Mouse (Mus musculus) embryo, embryonic 11.5 days (tissue): ENCODE results near the gene Echdc3.

Experiments
- DNase-seq: peaks from one replicate; pipeline ENCODE4 v3.0.0-alpha.2; 2012; ENCODE audit warnings: low read depth, low spot score

Gene Echdc3

GRCm38 (mm10) chr2:6168560-6168959 lies 44.3 kb downstream of the Echdc3 start:
- no peak for DNase-seq

GRCm38 (mm10) chr2:6167843-6168558 lies 44.8 kb downstream of the Echdc3 start:
- DNase-seq, result peak; percentile 70

GRCm38 (mm10) chr2:6165771-6166170 lies 47.1 kb downstream of the Echdc3 start:
- DNase-seq, result no peak

- no peak for DNase-seq
These were observed 48.1 kb downstream of the Echdc3 start for GRCm38 (mm10) chr2:6164606-6165290.

- no peak for DNase-seq
These were observed 50.3 kb downstream of the Echdc3 start for GRCm38 (mm10) chr2:6162366-6163040.

GRCm38 (mm10) chr2:6159735-6160134 lies 53.1 kb downstream of the Echdc3 start:
- DNase-seq, result no peak

GRCm38 (mm10) chr2:6159219-6159618 lies 53.6 kb downstream of the Echdc3 start:
- DNase-seq, result no peak

GRCm38 (mm10) chr2:6157635-6158034 lies 55.2 kb downstream of the Echdc3 start:
- no peak for DNase-seq

- DNase-seq, result no peak
These were observed 55.6 kb downstream of the Echdc3 start for GRCm38 (mm10) chr2:6157208-6157607.

- DNase-seq, result no peak
These were observed 63.0 kb downstream of the Echdc3 start for GRCm38 (mm10) chr2:6149801-6150200.

GRCm38 (mm10) chr2:6146901-6147300 lies 65.9 kb downstream of the Echdc3 start:
- no peak for DNase-seq

- DNase-seq, result no peak
These were observed 66.6 kb downstream of the Echdc3 start for GRCm38 (mm10) chr2:6146257-6146656.

- no peak for DNase-seq
These were observed 67.2 kb downstream of the Echdc3 start for GRCm38 (mm10) chr2:6145611-6146010.

GRCm38 (mm10) chr2:6142915-6143654 lies 69.7 kb downstream of the Echdc3 start:
- no peak for DNase-seq

GRCm38 (mm10) chr2:6140572-6141161 lies 72.2 kb downstream of the Echdc3 start:
- no peak for DNase-seq
